9 mouse cellular contexts compared by ENCODE assay signal in genomic region chr13:101813267-101813900, GRCm38 (mm10). TPM values are rescaled to one million over a fixed set of nuclear protein-coding genes. Genes with fewer than 3 reads are reported as not detected.
A peak's percentile ranks its signal among the peaks of the same experiment; 100 is the strongest.
DNase-seq lines count a peak whose midpoint lies in the region; ATAC-seq and TF ChIP-seq lines count a peak whose summit lies in the region.
"Had no signal": no experiment of that assay in that cellular context is flagged by ENCODE, and none has a peak within 500 bp of the region (broad histone marks: within the 10 kb centered on the region; RNA-seq: fewer than 3 reads in every experiment).

No protein-coding gene starts in this region.

- H3K27me3 ChIP-seq in kidney, embryonic 15.5 days = no peaks in the 10 kb centered on the region
- H3K27me3 ChIP-seq: embryonic facial prominence, embryonic 15.5 days had no signal

- peaks cover 17% of the 10 kb centered on the region for H3K4me1 ChIP-seq in kidney, embryonic 15.5 days

- ATAC-seq in kidney, embryonic 15.5 days (replicated peaks; ENCODE audit: low FRiP score) = peak; percentile 62; the same call in 1 of the 2 replicates
- ATAC-seq in megakaryocyte-erythroid progenitor cell, adult 5-6 weeks (replicated peaks; ENCODE audit: low FRiP score, low TSS enrichment, poor library complexity, severe bottlenecking) = no peak

- H3K4me2 ChIP-seq in kidney, embryonic 15.5 days = peak overlapping the region; percentile 19; the same call in 1 of the 2 replicates
- H3K4me2 ChIP-seq: embryonic facial prominence, embryonic 15.5 days had no signal

- DNase-seq in kidney, adult 8-10 months = no peak
- peak; percentile 78 for DNase-seq in brain, embryonic 14.5 days (ENCODE audit: low read depth)
- peak; percentile 53 for DNase-seq in gastrocnemius, postnatal 25 days
- peak; percentile 86 for DNase-seq in mesoderm, embryonic 11.5 days (ENCODE audit: low read depth, low spot score)
- DNase-seq in thymus, postnatal 25 days = no peak
- DNase-seq in cerebellum, adult 11-12 months = no peak

- 32% methylated on average over 10 of the region's 10 CpGs for WGBS in kidney, embryonic 15.5 days

- TF ChIP-seq POLR2A in brain, embryonic 14.5 days (IDR thresholded peaks at IDR 0.05; ENCODE audit: borderline replicate concordance, extremely low read depth, insufficient read depth, insufficient read length, poor library complexity, severe bottlenecking) = no peak

- H3K4me3 ChIP-seq in kidney, embryonic 15.5 days (replicated peaks) = no peak overlapping the region
- H3K4me3 ChIP-seq: embryonic facial prominence, embryonic 15.5 days had no signal

- no peak overlapping the region for H3K9ac ChIP-seq in kidney, embryonic 15.5 days
- H3K9ac ChIP-seq: embryonic facial prominence, embryonic 15.5 days had no signal

- no peaks in the 10 kb centered on the region for H3K9me3 ChIP-seq in kidney, embryonic 15.5 days (replicated peaks)
- H3K9me3 ChIP-seq: embryonic facial prominence, embryonic 15.5 days had no signal

- no peak for TF ChIP-seq CTCF in brain, embryonic 14.5 days (IDR thresholded peaks at IDR 0.05; ENCODE audit: borderline replicate concordance, extremely low read depth, insufficient read depth, insufficient read length)

- H3K27ac ChIP-seq in kidney, embryonic 15.5 days = no peak overlapping the region
- H3K27ac ChIP-seq: embryonic facial prominence, embryonic 15.5 days had no signal

- no peaks in the 10 kb centered on the region for H3K36me3 ChIP-seq in kidney, embryonic 15.5 days
- H3K36me3 ChIP-seq: embryonic facial prominence, embryonic 15.5 days had no signal

RNA-seq across cellular contexts. Expression of gene Pik3r1, which starts 45.4 kb away (rescaled TPM):
- polyA plus RNA-seq in kidney, embryonic 15.5 days (2015; fragmentation: Nextera tagmentation; extraction: Ambion mirVana) = 40.3 and 40.9 TPM in 2 replicates
- polyA plus RNA-seq in brain, embryonic 14.5 days (2012; rRNA removed) = 17.7 and 39.7 TPM in 2 replicates
- 10 to 100 TPM; 25.4 to 27.0 TPM for total RNA-seq in gastrocnemius, postnatal 25 days (2021)
- total RNA-seq in megakaryocyte-erythroid progenitor cell, adult 5-6 weeks (2014; fragmentation: Nextera tagmentation) = 47.7 and 67.6 TPM in 2 replicates
- total RNA-seq in megakaryocyte-erythroid progenitor cell, adult 5-6 weeks (2017) = 98.6 and 115 TPM in 2 replicates

Comparison
In these comparisons a context has a peak if more than half of its experiments do, and no peak if none do; other contexts are left out.
1. DNase-seq: peak in brain, embryonic 14.5 days (single experiment), gastrocnemius, postnatal 25 days (single experiment) and mesoderm, embryonic 11.5 days (single experiment); none in kidney, adult 8-10 months (0 of 2), thymus, postnatal 25 days (single experiment) and cerebellum, adult 11-12 months (single experiment).